Mouse (Mus musculus): ENCODE measurements around the gene Vmac.

GRCm38 (mm10) chr17:56740788-56741160, 23.0 kb upstream of the Vmac start:
- TF ChIP-seq CTCF (IDR thresholded peaks at IDR 0.05; ENCODE audit: extremely low read depth, insufficient read length, insufficient replicate concordance, low read depth, low read length) (no peak), POLR2A (IDR thresholded peaks at IDR 0.05; ENCODE audit: low read depth, low read length) (no peak)
